Mouse (Mus musculus): Measurements from ENCODE around the gene Dmd.

DNA sequence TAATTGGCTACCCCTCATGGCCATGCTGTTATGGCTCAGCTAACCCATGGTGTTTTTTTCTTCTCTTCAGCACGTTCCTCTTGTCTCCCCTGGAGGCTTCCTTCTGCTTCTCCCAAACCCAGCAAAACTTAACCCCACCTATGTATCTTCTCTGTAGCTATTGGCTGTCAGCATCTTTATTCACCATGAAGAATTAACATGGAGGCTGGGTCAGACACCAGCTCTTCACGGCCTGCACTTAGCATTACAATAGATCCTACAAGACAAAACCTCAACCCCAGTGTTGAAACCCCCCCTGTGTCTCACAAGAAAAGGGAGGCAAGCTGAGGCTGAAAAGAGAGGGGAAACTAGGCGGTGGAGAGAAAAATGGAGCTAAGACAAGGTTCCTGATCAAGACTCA lies 1494.3 kb downstream of the Dmd start:
- TF ChIP-seq POLR2A (IDR thresholded peaks at IDR 0.05; ENCODE audit: extremely low read depth, insufficient read depth, low read length) (no peak), CTCF (IDR thresholded peaks at IDR 0.05; ENCODE audit: extremely low read depth, insufficient read depth, low read length) (no peak)

Measured in cortical plate, adult 2 months (tissue).